Mouse (Mus musculus): ENCODE measurements around the gene Gpatch8. TPM values are rescaled to one million over a fixed set of nuclear protein-coding genes. Genes with fewer than 3 reads are reported as not detected.
A peak's percentile ranks its signal among the peaks of the same experiment; 100 is the strongest.

The Gpatch8 gene
- polyA plus RNA-seq, 1 experiment from 2014 or later = 43.4 TPM

- WGBS = 92% methylated on average over 6 of the region's 6 CpGs
- Histone ChIP-seq H3K4me3 (ENCODE audit: low read depth, low read length) (no peak overlapping the region), H3K27ac (replicated peaks; ENCODE audit: low read depth, low read length) (no peak overlapping the region), H3K9ac (replicated peaks; ENCODE audit: low read length) (no peak overlapping the region; the same call in 1 of the 2 replicates), H3K36me3 (replicated peaks; ENCODE audit: control insufficient read depth, insufficient read depth, low read depth, low read length) (peaks cover 2% of the 10 kb centered on the region; the same call in 1 of the 2 replicates), H3K9me3 (replicated peaks; ENCODE audit: control insufficient read depth, low read length) (no peaks in the 10 kb centered on the region), H3K4me1 (ENCODE audit: control insufficient read depth, insufficient read depth, low read length) (peaks cover 10% of the 10 kb centered on the region), H3K27me3 (ENCODE audit: control insufficient read depth, insufficient read depth, low read length) (no peaks in the 10 kb centered on the region; the same call in 1 of the 2 replicates), H3K4me2 (ENCODE audit: low read depth, low read length) (no peak overlapping the region)
- ATAC-seq (replicated peaks; ENCODE audit: insufficient number of reproducible peaks, low FRiP score, low TSS enrichment, low read depth) = no peak
- no peak for DNase-seq (ENCODE audit: low spot score)
These were observed 123.3 kb downstream of the Gpatch8 start for GRCm38 (mm10) chr11:102432896-102433295.

GRCm38 (mm10) chr11:102432115-102432843 lies 123.9 kb downstream of the Gpatch8 start:
- H3K4me3 ChIP-seq (ENCODE audit: low read depth, low read length) = no peak overlapping the region
- ATAC-seq (replicated peaks; ENCODE audit: insufficient number of reproducible peaks, low FRiP score, low TSS enrichment, low read depth) (no peak), DNase-seq (ENCODE audit: low spot score) (no peak)
- H3K27me3 ChIP-seq (ENCODE audit: control insufficient read depth, insufficient read depth, low read length) = no peaks in the 10 kb centered on the region; the same call in 1 of the 2 replicates
- no peak overlapping the region for H3K27ac ChIP-seq (replicated peaks; ENCODE audit: low read depth, low read length)
- H3K4me2 ChIP-seq (ENCODE audit: low read depth, low read length) = no peak overlapping the region
- H3K9me3 ChIP-seq (replicated peaks; ENCODE audit: control insufficient read depth, low read length) = no peaks in the 10 kb centered on the region
- WGBS = 65% methylated on average over 16 of the region's 16 CpGs
- H3K36me3 ChIP-seq (replicated peaks; ENCODE audit: control insufficient read depth, insufficient read depth, low read depth, low read length) = peaks cover 2% of the 10 kb centered on the region; the same call in 1 of the 2 replicates
- no peak overlapping the region; the same call in 1 of the 2 replicates for H3K9ac ChIP-seq (replicated peaks; ENCODE audit: low read length)
- peaks cover 4% of the 10 kb centered on the region for H3K4me1 ChIP-seq (ENCODE audit: control insufficient read depth, insufficient read depth, low read length)

- 86% methylated on average over 3 of the region's 3 CpGs for WGBS
- no peak overlapping the region for H3K4me2 ChIP-seq (ENCODE audit: low read depth, low read length)
- no peaks in the 10 kb centered on the region for H3K27me3 ChIP-seq (ENCODE audit: control insufficient read depth, insufficient read depth, low read length)
These were observed 124.5 kb downstream of the Gpatch8 start for GRCm38 (mm10) chr11:102431728-102432114.

GRCm38 (mm10) chr11:102431018-102431645 lies 125.1 kb downstream of the Gpatch8 start:
- no peak for ATAC-seq (replicated peaks; ENCODE audit: insufficient number of reproducible peaks, low FRiP score, low TSS enrichment, low read depth)
- Histone ChIP-seq H3K4me1 (ENCODE audit: control insufficient read depth, insufficient read depth, low read length) (no peaks in the 10 kb centered on the region; the same call in 1 of the 2 replicates), H3K4me2 (ENCODE audit: low read depth, low read length) (peak overlapping the region; percentile 87), H3K9ac (replicated peaks; ENCODE audit: low read length) (peak overlapping the region; percentile 38), H3K27ac (replicated peaks; ENCODE audit: low read depth, low read length) (peak overlapping the region; percentile 23), H3K4me3 (ENCODE audit: low read depth, low read length) (peak overlapping the region; percentile 44), H3K9me3 (replicated peaks; ENCODE audit: control insufficient read depth, low read length) (no peaks in the 10 kb centered on the region), H3K36me3 (replicated peaks; ENCODE audit: control insufficient read depth, insufficient read depth, low read depth, low read length) (peaks cover 2% of the 10 kb centered on the region; the same call in 1 of the 2 replicates), H3K27me3 (ENCODE audit: control insufficient read depth, insufficient read depth, low read length) (no peaks in the 10 kb centered on the region)
- WGBS = 3% methylated on average over 7 of the region's 7 CpGs
- DNase-seq (ENCODE audit: low spot score) = peak; percentile 92

More at GRCm38 (mm10) chr11:102431728-102432114, 124.5 kb downstream of the Gpatch8 start:
- Histone ChIP-seq H3K4me3 (ENCODE audit: low read depth, low read length) (no peak overlapping the region), H3K27ac (replicated peaks; ENCODE audit: low read depth, low read length) (no peak overlapping the region), H3K4me1 (ENCODE audit: control insufficient read depth, insufficient read depth, low read length) (no peaks in the 10 kb centered on the region; the same call in 1 of the 2 replicates), H3K9me3 (replicated peaks; ENCODE audit: control insufficient read depth, low read length) (no peaks in the 10 kb centered on the region), H3K36me3 (replicated peaks; ENCODE audit: control insufficient read depth, insufficient read depth, low read depth, low read length) (peaks cover 2% of the 10 kb centered on the region; the same call in 1 of the 2 replicates), H3K9ac (replicated peaks; ENCODE audit: low read length) (no peak overlapping the region)
- no peak for DNase-seq (ENCODE audit: low spot score)
- ATAC-seq (replicated peaks; ENCODE audit: insufficient number of reproducible peaks, low FRiP score, low TSS enrichment, low read depth) = no peak

GRCm38 (mm10) chr11:102430121-102431017 lies 125.8 kb downstream of the Gpatch8 start, which contains the start of gene Grn:
TSS of gene Grn (plus strand) at chr11:102430315.
- peak within 1 kb of the TSS; percentile 44 for H3K4me3 ChIP-seq (ENCODE audit: low read depth, low read length)
- WGBS = under 1% methylated on average over 29 of the region's 29 CpGs
- no peaks in the 10 kb centered on the region; the same call in 1 of the 2 replicates for H3K36me3 ChIP-seq (replicated peaks; ENCODE audit: control insufficient read depth, insufficient read depth, low read depth, low read length)
- H3K4me1 ChIP-seq (ENCODE audit: control insufficient read depth, insufficient read depth, low read length) = no peaks in the 10 kb centered on the region; the same call in 1 of the 2 replicates
- DNase-seq (ENCODE audit: low spot score) = peak; percentile 97
- H3K27ac ChIP-seq (replicated peaks; ENCODE audit: low read depth, low read length) = peak within 1 kb of the TSS; percentile 23
- peak within 1 kb of the TSS; percentile 87 for H3K4me2 ChIP-seq (ENCODE audit: low read depth, low read length)
- H3K9me3 ChIP-seq (replicated peaks; ENCODE audit: control insufficient read depth, low read length) = no peaks in the 10 kb centered on the region
- peak; percentile 85 for ATAC-seq (replicated peaks; ENCODE audit: insufficient number of reproducible peaks, low FRiP score, low TSS enrichment, low read depth)
- H3K9ac ChIP-seq (replicated peaks; ENCODE audit: low read length) = peak within 1 kb of the TSS; percentile 38
- no peaks in the 10 kb centered on the region for H3K27me3 ChIP-seq (ENCODE audit: control insufficient read depth, insufficient read depth, low read length)

DNA sequence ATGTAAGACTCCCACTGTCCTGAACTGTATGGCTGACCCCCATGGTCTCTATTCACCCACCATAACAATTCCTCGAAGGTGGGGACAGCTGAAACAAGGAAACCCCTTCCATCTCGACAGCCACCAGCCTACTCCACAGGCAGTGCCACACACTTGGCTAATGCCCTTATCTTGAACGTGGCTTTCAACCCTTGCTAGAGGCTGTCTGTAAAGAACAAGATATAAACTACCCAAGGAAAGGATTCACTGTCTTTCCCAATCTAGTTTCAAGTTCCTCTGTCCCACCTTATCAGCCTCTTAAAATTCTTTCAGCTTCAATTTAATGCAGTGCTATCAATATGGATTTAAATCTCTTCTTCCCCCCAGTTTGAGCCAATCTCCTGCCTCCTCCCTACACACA lies 126.6 kb downstream of the Gpatch8 start:
- H3K4me1 ChIP-seq (ENCODE audit: control insufficient read depth, insufficient read depth, low read length) = no peaks in the 10 kb centered on the region; the same call in 1 of the 2 replicates
- H3K27ac ChIP-seq (replicated peaks; ENCODE audit: low read depth, low read length) = no peak overlapping the region
- DNase-seq (ENCODE audit: low spot score) = no peak
- 49% methylated on average over 3 of the region's 3 CpGs for whole genome bisulfite sequencing
- ATAC-seq (replicated peaks; ENCODE audit: insufficient number of reproducible peaks, low FRiP score, low TSS enrichment, low read depth) = no peak
- H3K36me3 ChIP-seq (replicated peaks; ENCODE audit: control insufficient read depth, insufficient read depth, low read depth, low read length) = no peaks in the 10 kb centered on the region
- peak overlapping the region; percentile 44 for H3K4me3 ChIP-seq (ENCODE audit: low read depth, low read length)
- peak overlapping the region; percentile 49; the same call in 1 of the 2 replicates for H3K4me2 ChIP-seq (ENCODE audit: low read depth, low read length)
- peak overlapping the region; percentile 37; the same call in 1 of the 2 replicates for H3K9ac ChIP-seq (replicated peaks; ENCODE audit: low read length)
- H3K27me3 ChIP-seq (ENCODE audit: control insufficient read depth, insufficient read depth, low read length) = no peaks in the 10 kb centered on the region
- no peaks in the 10 kb centered on the region for H3K9me3 ChIP-seq (replicated peaks; ENCODE audit: control insufficient read depth, low read length)

GRCm38 (mm10) chr11:102428981-102429540 lies 127.1 kb downstream of the Gpatch8 start:
- Histone ChIP-seq H3K9me3 (replicated peaks; ENCODE audit: control insufficient read depth, low read length) (no peaks in the 10 kb centered on the region), H3K4me1 (ENCODE audit: control insufficient read depth, insufficient read depth, low read length) (no peaks in the 10 kb centered on the region; the same call in 1 of the 2 replicates), H3K4me2 (ENCODE audit: low read depth, low read length) (no peak overlapping the region), H3K9ac (replicated peaks; ENCODE audit: low read length) (0 out of 2 replicates have a peak overlapping the region, but pooled peaks have one; percentile 13), H3K27ac (replicated peaks; ENCODE audit: low read depth, low read length) (no peak overlapping the region), H3K36me3 (replicated peaks; ENCODE audit: control insufficient read depth, insufficient read depth, low read depth, low read length) (no peaks in the 10 kb centered on the region), H3K27me3 (ENCODE audit: control insufficient read depth, insufficient read depth, low read length) (no peaks in the 10 kb centered on the region), H3K4me3 (ENCODE audit: low read depth, low read length) (no peak overlapping the region; the same call in 1 of the 2 replicates)
- no peak for ATAC-seq (replicated peaks; ENCODE audit: insufficient number of reproducible peaks, low FRiP score, low TSS enrichment, low read depth)
- 66% methylated on average over 8 of the region's 8 CpGs for WGBS
- DNase-seq (ENCODE audit: low spot score) = no peak
